Mouse (Mus musculus) lung, embryonic 14.5 days (tissue): Measurements from ENCODE around the gene Krtap10-4. TPM values are rescaled to one million over a fixed set of nuclear protein-coding genes. Genes with fewer than 3 reads are reported as not detected.
"Not testable (repeated sequence)": the region's sequence is repeated elsewhere in the genome, so short reads cannot be mapped to it uniquely, and the experiment has no call there.

Experiments
- ATAC-seq: fragments of 200-750 bp; cut with Nextera tagmentation; 2 replicates; pipeline ENCODE4 v1.8.0; 2017; ENCODE audit warnings: mild to moderate bottlenecking, moderate TSS enrichment, moderate library complexity; ENCODE audit not compliant: insufficient read depth
- DNase-seq: peaks from one replicate; pipeline ENCODE4 v3.0.0-alpha.2; 2015
- H3K27ac ChIP-seq: fragments of 300-500 bp; sonication (generic); 2 replicates; pipeline ENCODE4 v1.5.1; 2014; ENCODE audit warnings: low read depth, mild to moderate bottlenecking, moderate library complexity
- H3K27me3 ChIP-seq: fragments of 300-500 bp; sonication (generic); 2 replicates; pipeline ENCODE4 v1.6.1; 2014; ENCODE audit warnings: low read length, control low read depth; ENCODE audit not compliant: insufficient read depth
- H3K36me3 ChIP-seq: fragments of 300-500 bp; sonication (generic); 2 replicates; pipeline ENCODE4 v1.6.1; 2014; ENCODE audit warnings: control low read depth; ENCODE audit not compliant: insufficient read depth
- H3K4me1 ChIP-seq: fragments of 300-500 bp; sonication (generic); 2 replicates; pipeline ENCODE4 v1.6.1; 2014; ENCODE audit warnings: antibody characterized with exemption, control low read depth; ENCODE audit not compliant: insufficient read depth
- H3K4me2 ChIP-seq: fragments of 300-500 bp; sonication (generic); 2 replicates; pipeline ENCODE4 v1.6.1; 2014; ENCODE audit warnings: mild to moderate bottlenecking
- H3K4me3 ChIP-seq: fragments of 300-500 bp; sonication (generic); 2 replicates; pipeline ENCODE4 v1.5.1; 2014; ENCODE audit warnings: low read depth, low read length
- H3K9ac ChIP-seq: fragments of 300-500 bp; sonication (generic); 2 replicates; pipeline ENCODE4 v1.6.1; 2014
- H3K9me3 ChIP-seq: fragments of 300-500 bp; sonication (generic); 2 replicates; pipeline ENCODE4 v1.6.1; 2016; ENCODE audit warnings: low read depth, low read length, control low read depth
- CTCF ChIP-seq: IDR thresholded peaks from 2 replicates; pipeline ENCODE4 v1.5.1; 2016; ENCODE audit warnings: antibody characterized with exemption, low read depth
- WGBS: fragments of 180-500 bp; shearing (Covaris S2); extraction: QIAGEN DNeasy Blood & Tissue Kit; methylation state at CpG from one replicate; pipeline ENCODE4 v1.1.7; 2014; 5-methylcytosine and 5-hydroxymethylcytosine counted together
- polyA plus RNA-seq: library from polyadenylated mRNA; unstranded; fragments of >200 nt; fragmentation: Nextera tagmentation; extraction: Ambion mirVana; gene quantifications from 2 replicates; pipeline ENCODE4 v1.2.1, GENCODE M21; 2014

The Krtap10-4 gene
- polyA plus RNA-seq, 1 experiment from 2014 or later, result not detected

DNA sequence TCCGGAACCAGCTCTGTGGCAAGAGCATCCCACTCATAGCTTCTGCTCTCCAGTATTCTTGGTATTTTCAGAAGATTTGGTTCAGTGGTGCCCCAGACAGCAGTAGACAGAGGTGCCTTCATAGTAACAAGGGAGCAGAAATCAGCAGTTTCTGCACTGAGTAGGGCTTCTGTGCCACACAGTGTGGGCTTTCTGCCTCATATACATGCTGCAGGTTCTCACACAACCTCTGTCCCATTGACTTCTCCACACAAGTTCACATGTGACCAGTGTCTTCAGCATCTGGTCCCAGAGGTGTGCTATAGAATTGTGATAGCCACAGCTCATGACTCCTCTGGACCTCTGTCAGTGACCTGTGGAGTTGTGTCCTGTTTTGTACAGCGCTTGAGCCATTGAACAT lies 38.3 kb downstream of the Krtap10-4 start:
- ATAC-seq, result no peak
- TF ChIP-seq CTCF, result no peak

DNA sequence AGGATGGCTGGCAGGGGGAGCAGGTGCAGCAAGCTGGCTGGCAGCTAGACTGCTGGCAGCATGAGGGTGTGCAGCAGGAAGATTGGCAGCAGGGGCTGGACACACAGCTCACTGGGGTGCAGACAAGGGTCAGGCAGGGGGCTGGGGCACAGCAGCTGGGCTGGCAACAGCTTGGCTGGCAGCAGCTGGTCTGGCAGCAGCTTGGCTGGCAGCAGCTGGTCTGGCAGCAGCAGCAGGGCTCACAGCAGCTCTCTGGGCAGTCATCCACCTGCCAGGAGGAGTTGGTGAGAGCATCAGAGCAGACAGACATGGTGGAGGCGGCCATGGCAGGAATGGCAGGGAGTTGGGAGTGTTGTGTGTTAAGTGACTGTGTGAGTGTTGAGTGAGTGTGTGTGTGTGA lies 39.0 kb downstream of the Krtap10-4 start, which contains the start of gene Gm7137:
Gm7137 (minus strand) TSS at position 325 of the 400 bp plus-strand sequence.
- not testable (repeated sequence) for H3K4me3 ChIP-seq, H3K27me3 ChIP-seq, ATAC-seq, DNase-seq, H3K9ac ChIP-seq, H3K36me3 ChIP-seq, H3K9me3 ChIP-seq, H3K4me2 ChIP-seq, H3K27ac ChIP-seq, H3K4me1 ChIP-seq
- no CpG with 5 or more reads among the region's 1 CpGs for WGBS

More for the DNA sequence above, 38.3 kb downstream of the Krtap10-4 start:
- no peak overlapping the region for H3K4me2 ChIP-seq
- H3K4me1 ChIP-seq, result no peaks in the 10 kb centered on the region
- DNase-seq, result no peak
- H3K27me3 ChIP-seq, result no peaks in the 10 kb centered on the region
- H3K27ac ChIP-seq, result no peak overlapping the region
- H3K9me3 ChIP-seq, result no peaks in the 10 kb centered on the region
- 64% methylated on average over 2 of the region's 2 CpGs for WGBS
- H3K36me3 ChIP-seq, result no peaks in the 10 kb centered on the region
- no peak overlapping the region for H3K9ac ChIP-seq
- no peak overlapping the region for H3K4me3 ChIP-seq

DNA sequence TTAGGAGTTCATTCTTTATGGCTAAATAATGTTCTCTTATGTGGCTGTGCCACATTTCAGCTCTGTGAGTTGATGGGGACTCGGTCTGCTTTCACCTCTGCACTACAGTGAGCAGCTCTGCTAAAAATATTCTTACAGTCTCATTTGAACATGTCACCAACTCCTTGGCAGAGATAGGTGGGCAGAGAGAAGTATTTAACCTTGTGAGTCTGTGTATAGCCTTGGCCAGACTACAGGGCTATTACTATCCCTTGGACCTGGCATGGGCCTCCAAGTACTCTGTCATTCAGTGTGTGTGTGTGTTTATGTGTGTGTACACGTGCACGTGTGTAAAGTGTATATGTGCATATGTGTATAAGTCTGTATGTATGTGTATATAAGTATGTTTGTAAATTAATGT lies 43.5 kb downstream of the Krtap10-4 start:
- DNase-seq, H3K27me3 ChIP-seq, H3K36me3 ChIP-seq, H3K4me2 ChIP-seq, H3K9ac ChIP-seq, ATAC-seq, H3K27ac ChIP-seq, H3K4me3 ChIP-seq, H3K4me1 ChIP-seq, H3K9me3 ChIP-seq: not testable (repeated sequence)
- WGBS, result 58% methylated on average over 1 of the region's 3 CpGs

DNA sequence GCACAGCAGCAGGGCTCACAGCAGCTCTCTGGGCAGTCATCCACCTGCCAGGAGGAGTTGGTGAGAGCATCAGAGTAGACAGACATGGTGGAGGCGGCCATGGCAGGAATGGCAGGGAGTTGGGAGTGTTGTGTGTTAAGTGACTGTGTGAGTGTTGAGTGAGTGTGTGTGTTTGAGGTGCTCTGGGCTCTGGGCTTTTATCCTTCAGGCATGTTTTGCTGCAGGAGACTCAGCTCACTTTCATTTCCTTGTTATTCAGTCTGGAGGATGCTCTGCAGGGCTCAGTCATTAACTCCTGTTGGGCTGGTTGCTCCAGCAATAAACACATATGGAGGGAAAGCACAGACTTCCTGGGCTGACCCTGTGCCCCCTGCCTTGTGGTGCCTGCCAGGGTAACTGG lies 44.5 kb downstream of the Krtap10-4 start, which contains the start of gene Gm3250:
Gm3250 (minus strand) TSS at position 101 of the 400 bp plus-strand sequence.
- not testable (repeated sequence) for H3K9me3 ChIP-seq, H3K4me2 ChIP-seq, H3K9ac ChIP-seq, DNase-seq, H3K36me3 ChIP-seq, H3K27me3 ChIP-seq, ATAC-seq, H3K4me1 ChIP-seq, H3K27ac ChIP-seq, H3K4me3 ChIP-seq
- 18% methylated on average over 1 of the region's 1 CpGs for WGBS

DNA sequence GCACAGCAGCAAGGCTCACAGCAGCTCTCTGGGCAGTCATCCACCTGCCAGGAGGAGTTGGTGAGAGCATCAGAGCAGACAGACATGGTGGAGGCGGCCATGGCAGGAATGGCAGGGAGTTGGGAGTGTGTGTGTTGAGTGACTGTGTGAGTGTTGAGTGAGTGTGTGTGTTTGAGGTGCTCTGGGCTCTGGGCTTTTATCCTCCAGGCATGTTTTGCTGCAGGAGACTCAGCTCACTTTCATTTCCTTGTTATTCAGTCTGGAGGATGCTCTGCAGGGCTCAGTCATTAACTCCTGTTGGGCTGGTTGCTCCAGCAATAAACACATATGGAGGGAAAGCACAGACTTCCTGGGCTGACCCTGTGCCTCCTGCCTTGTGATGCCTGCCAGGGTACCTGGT lies 50.1 kb downstream of the Krtap10-4 start, which contains the start of gene Gm7138:
Gm7138 (minus strand) TSS at position 101 of the 400 bp plus-strand sequence.
- not testable (repeated sequence) for H3K4me1 ChIP-seq, H3K36me3 ChIP-seq, H3K9ac ChIP-seq, H3K4me2 ChIP-seq, H3K27me3 ChIP-seq, DNase-seq, H3K27ac ChIP-seq, ATAC-seq, H3K4me3 ChIP-seq, H3K9me3 ChIP-seq
- WGBS, result 33% methylated on average over 1 of the region's 1 CpGs

Other genes with a start within 250 kb of the Krtap10-4 start
- 109 and 112 TPM in 2 replicates for gene Pttg1ip, start 245.4 kb downstream of the Krtap10-4 start, polyA plus RNA-seq
- 329 and 337 TPM in 2 replicates for gene Sumo3, start 221.0 kb downstream of the Krtap10-4 start, polyA plus RNA-seq
- gene Gm49325, start 220.9 kb downstream of the Krtap10-4 start, polyA plus RNA-seq, result 3.0 and 3.5 TPM in 2 replicates
- gene Ube2g2, start 204.8 kb downstream of the Krtap10-4 start, polyA plus RNA-seq, result 47.9 and 50.9 TPM in 2 replicates
- 0.11 and 0.22 TPM in 2 replicates for gene Tspear, start 140.5 kb downstream of the Krtap10-4 start, polyA plus RNA-seq
- gene Gm19402, start 136.3 kb downstream of the Krtap10-4 start, polyA plus RNA-seq, result not detected in 2 replicates
- not detected in 2 replicates for gene Gm9508, start 129.9 kb downstream of the Krtap10-4 start, polyA plus RNA-seq
- not detected in 2 replicates for gene Gm10272, start 120.5 kb downstream of the Krtap10-4 start, polyA plus RNA-seq
- gene Gm10024, start 115.6 kb downstream of the Krtap10-4 start, polyA plus RNA-seq, result not detected in 2 replicates
- gene Gm10142, start 111.3 kb downstream of the Krtap10-4 start, polyA plus RNA-seq, result not detected in 2 replicates
- not detected in 2 replicates for gene Krtap12-1, start 106.5 kb downstream of the Krtap10-4 start, polyA plus RNA-seq
- not detected in 2 replicates for gene Gm10100, start 100.6 kb downstream of the Krtap10-4 start, polyA plus RNA-seq
- gene Gm18596, start 84.5 kb downstream of the Krtap10-4 start, polyA plus RNA-seq, result not detected in 2 replicates
- gene Gm9736, start 75.7 kb downstream of the Krtap10-4 start, polyA plus RNA-seq, result not detected in 2 replicates
- not detected in 2 replicates for gene Gm3233, start 67.4 kb downstream of the Krtap10-4 start, polyA plus RNA-seq
- gene Gm3238, start 55.8 kb downstream of the Krtap10-4 start, polyA plus RNA-seq, result not detected in 2 replicates
- not detected in 2 replicates for gene Gm7138, start 50.2 kb downstream of the Krtap10-4 start, polyA plus RNA-seq
- not detected in 2 replicates for gene Gm3250, start 44.6 kb downstream of the Krtap10-4 start, polyA plus RNA-seq
- not detected in 2 replicates for gene Gm7137, start 38.9 kb downstream of the Krtap10-4 start, polyA plus RNA-seq
- gene Gm9639, start 32.0 kb downstream of the Krtap10-4 start, polyA plus RNA-seq, result not detected in 2 replicates
- gene Gm19668, start 28.0 kb downstream of the Krtap10-4 start, polyA plus RNA-seq, result not detected in 2 replicates
- gene Gm9507, start 15.3 kb downstream of the Krtap10-4 start, polyA plus RNA-seq, result not detected in 2 replicates
- gene Gm2696, start 12.4 kb downstream of the Krtap10-4 start, polyA plus RNA-seq, result not detected in 2 replicates
- gene Krtap10-10, start 8.9 kb upstream of the Krtap10-4 start, polyA plus RNA-seq, result not detected in 2 replicates
- not detected in 2 replicates for gene Gm36176, start 19.7 kb upstream of the Krtap10-4 start, polyA plus RNA-seq
- not detected in 2 replicates for gene Gm10318, start 25.8 kb upstream of the Krtap10-4 start, polyA plus RNA-seq
- gene Gm3285, start 34.9 kb upstream of the Krtap10-4 start, polyA plus RNA-seq, result not detected in 2 replicates
- 3.4 and 4.2 TPM in 2 replicates for gene Lrrc3, start 75.4 kb upstream of the Krtap10-4 start, polyA plus RNA-seq
- 0.09 and 0.63 TPM in 2 replicates for gene Trpm2, start 143.5 kb upstream of the Krtap10-4 start, polyA plus RNA-seq
- 24.6 and 28.1 TPM in 2 replicates for gene 1810043G02Rik, start 151.4 kb upstream of the Krtap10-4 start, polyA plus RNA-seq
- gene Pfkl, start 183.0 kb upstream of the Krtap10-4 start, polyA plus RNA-seq, result 141 and 160 TPM in 2 replicates
- gene Dnmt3l, start 214.9 kb upstream of the Krtap10-4 start, polyA plus RNA-seq, result 1.4 TPM in 2 replicates
- gene Aire, start 216.5 kb upstream of the Krtap10-4 start, polyA plus RNA-seq, result 0.95 and 1.5 TPM in 2 replicates
- 7.2 and 8.4 TPM in 2 replicates for gene Icosl, start 242.2 kb upstream of the Krtap10-4 start, polyA plus RNA-seq